Mouse (Mus musculus) 3T3-L1 (cell line): ENCODE data around the gene Mapk12.

Experiments used
- DNase-seq: peaks from one replicate; pipeline ENCODE4 v3.0.0-alpha.2; 2015; ENCODE audit warnings: low read depth, low spot score

Gene Mapk12

GRCm38 (mm10) chr15:89138531-89138930 lies 2.0 kb downstream of the Mapk12 start:
- no peak for DNase-seq

- no peak for DNase-seq
Measured at GRCm38 (mm10) chr15:89138046-89138405, 2.5 kb downstream of the Mapk12 start.

DNA sequence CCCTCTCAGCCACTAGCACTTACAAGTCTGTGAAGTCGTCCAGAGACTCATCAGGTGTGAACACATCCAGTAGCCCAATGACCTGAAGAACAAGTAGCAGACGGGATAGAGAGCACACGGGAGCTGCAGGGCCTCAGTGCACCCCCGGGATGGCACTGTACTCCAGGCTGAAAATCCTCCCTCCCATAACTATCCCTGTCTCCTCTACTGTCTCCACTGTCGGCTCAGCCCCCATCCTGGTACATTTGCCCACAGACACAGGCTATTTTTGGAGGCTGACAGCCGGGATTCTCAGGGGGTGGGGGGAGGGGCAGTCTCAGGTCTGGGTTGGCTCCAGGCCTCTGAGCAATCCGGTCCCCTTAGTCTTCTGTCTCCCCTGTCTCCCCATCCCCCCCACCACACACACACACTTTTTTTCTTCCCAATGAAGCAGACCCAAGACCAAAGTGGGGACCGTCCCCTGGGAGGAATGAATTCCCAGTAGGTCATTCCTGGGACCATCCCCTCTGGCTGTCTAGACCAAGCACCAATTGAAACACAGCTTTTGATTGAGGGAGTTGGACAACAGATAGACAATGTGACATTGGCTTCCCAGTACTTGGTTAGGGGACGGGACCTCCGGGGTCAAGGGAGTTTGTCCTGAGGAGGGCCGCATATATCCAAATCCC lies 3.0 kb downstream of the Mapk12 start:
- DNase-seq: no peak

DNA sequence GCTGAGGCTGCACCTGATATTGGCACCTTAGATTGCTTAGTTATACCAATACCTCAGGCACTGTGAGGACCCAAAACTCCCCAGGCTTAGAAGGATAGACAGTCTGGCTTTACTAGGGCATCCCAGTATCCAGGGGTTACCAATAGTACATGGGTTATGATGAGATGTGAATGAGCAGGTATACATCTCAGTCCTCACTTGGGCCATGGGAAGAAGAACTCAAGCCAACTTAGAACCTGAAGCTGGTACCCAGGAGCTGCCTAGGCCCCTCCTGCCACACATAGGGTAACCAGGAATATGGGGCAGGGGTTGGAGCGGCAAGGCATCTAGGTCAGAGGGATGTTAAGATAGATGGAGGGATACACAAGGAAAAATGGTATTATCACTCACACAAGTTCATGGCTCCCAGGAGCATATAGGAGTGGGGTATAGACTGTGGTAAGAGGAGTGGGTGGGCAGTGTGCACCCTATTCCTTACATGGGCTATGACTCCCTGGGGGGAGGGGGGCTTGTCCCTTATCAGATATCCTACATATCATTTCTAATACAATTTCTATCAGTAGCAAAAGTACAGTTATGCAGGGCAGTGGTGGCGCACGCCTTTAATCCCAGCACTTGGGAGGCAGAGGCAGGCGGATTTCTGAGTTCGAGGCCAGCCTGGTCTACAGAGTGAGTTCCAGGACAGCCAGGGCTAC lies 3.9 kb downstream of the Mapk12 start:
- DNase-seq: no peak

DNA sequence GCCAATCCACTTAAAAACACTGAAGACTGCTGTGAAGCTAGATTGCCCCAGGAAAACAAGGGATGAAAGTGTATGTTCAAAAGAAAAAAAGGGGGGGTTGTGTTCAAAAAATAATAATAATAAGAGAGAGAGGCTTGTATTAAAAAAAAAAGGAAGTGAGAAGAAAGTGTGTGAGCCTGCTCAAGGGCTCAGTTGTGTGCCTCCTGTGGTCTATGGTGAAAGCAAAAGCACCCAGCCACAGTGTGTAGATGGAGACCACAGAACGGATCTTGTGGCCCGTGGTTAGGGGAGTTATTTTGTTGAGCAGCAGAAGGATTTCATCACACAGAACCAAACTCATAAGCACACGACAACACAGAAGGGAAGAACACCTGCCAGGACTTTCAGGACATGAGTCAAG lies 9.2 kb downstream of the Mapk12 start:
- DNase-seq: no peak

DNA sequence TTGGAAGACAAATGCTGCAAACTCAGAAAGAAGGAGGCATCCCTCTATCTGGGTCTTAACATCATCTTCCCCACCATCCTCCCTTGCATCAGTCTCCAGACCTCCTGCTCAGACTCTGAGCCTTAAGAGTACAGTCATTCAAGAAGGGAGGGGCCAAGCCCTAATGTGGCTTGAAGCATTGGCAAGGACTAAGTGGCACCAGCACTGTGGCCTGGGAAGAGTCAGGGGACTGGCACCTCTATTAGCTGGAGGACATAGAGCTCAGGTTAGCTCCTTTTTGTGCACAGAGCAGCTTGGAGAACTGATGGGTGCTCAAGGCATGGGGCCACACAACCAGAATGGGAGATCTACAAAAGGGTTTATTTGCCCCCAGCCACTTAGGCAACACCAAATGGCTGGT lies 10.3 kb downstream of the Mapk12 start:
- no peak for DNase-seq

DNA sequence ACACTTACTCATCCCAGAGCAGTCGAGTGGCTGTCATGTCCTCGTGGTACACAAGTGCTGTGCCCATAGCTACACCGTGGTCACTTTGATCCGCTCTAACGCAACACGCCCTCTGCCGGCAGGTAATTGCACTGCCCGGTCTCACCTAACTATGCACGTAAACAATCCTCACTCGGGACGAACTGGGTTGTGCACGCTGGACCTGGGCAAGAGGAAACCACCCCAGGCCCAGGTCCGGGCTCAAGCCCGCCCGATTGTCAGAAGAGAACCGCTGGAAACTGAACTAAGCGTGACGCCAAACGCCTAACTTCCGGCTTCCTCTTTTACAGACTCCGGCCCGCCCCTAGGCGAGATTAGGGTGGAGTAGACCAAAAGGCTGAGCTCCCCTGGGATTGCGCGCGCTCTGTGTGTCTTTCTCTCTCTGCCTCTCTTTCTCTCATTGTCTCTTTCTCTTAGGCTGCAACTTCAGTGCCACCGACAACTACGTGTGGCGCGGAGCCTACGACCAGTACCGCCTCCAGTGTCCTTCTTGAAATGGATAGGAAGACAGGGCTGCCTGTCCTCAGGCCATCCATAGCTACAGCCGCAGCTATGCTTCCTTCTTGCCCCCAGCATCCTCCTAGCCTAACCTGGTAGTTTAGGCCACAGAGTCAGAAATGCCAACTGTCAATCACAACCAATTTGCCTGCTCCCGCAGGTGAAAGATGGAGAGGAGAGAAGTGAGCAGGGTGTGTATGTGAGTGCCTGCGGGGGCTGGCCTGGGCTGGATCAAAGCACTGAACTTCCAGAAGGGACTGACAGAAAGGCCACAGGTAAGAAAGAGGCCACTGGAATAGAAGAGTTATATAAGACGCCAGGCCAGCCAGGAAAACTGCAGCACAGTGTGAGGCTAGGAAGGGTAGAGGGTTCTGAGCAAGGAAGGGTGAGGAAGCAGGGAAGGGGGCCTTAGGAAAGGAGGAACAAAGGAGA lies 11.8 kb downstream of the Mapk12 start, which contains the start of gene Hdac10:
Gene Hdac10 (minus strand): TSS at position 319 of the 969 bp plus-strand sequence.
- peak; percentile 85 for DNase-seq

GRCm38 (mm10) chr15:89127364-89127940 lies 13.1 kb downstream of the Mapk12 start:
- no peak for DNase-seq

- DNase-seq: no peak
Measured at GRCm38 (mm10) chr15:89126622-89127021, 13.9 kb downstream of the Mapk12 start.

DNA sequence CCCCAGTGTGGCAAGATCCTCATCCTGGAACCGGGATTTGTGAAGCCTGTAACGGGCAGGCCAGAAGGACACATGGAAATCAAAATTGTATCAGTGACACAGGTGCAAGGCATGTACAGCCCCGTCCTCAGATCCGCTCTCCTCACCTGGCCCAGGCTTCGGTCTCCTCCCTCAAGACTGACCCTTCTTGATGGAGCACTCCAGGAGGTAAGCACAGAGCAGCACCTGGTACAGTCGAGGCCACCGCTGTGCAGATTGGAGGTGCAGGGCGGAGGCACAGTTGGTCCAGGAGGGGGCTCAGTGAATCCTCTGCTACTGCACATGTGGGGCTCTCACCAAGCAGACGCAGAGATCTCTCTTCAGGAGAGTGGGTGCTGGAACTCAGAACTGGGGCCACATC lies 15.2 kb downstream of the Mapk12 start:
- DNase-seq: no peak

DNA sequence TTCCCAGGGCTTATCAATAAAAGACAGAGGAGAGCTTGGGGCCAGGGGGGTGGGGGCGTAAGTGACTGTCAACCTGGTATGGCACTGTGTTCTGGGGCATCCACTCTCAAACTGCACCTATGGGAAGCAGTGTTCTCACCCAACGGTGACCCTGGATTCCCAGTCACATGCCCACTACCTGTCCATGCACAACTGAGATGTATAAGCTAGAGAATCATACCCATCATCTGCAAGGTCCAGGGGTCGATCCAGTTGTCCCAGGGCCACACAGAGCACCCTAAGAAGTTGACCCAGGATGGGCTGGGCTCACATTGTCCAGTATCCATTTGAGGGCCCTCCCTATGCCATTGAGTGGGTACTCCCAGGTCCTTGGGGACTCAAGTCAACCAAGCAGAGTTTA lies 16.2 kb downstream of the Mapk12 start:
- no peak for DNase-seq

DNA sequence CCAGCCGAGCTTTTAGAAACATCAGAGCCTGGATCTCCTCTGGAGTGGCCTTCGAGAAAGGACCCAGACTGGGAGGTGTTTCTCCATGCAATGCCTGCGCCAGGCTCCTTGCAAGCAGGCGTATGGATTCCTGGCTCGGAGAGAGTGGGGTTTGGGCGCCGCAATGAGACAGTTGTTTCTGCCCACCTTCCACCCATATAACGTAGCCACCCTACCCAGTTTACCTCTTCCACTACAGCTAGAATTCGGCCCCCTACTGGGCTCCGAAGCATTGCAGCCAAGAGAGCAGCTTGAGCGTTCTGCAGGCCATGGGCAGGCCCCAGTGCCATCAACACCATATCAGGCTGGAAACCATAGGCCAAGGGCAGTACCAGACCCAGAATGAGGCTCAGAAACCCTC lies 16.9 kb downstream of the Mapk12 start:
- DNase-seq: peak; percentile 15

GRCm38 (mm10) chr15:89122649-89123366 lies 17.7 kb downstream of the Mapk12 start, which contains the start of gene Tubgcp6:
Gene Tubgcp6 (minus strand): TSS chr15:89123112.
- peak; percentile 95 for DNase-seq

GRCm38 (mm10) chr15:89118007-89118406 lies 22.5 kb downstream of the Mapk12 start:
- DNase-seq: no peak

DNA sequence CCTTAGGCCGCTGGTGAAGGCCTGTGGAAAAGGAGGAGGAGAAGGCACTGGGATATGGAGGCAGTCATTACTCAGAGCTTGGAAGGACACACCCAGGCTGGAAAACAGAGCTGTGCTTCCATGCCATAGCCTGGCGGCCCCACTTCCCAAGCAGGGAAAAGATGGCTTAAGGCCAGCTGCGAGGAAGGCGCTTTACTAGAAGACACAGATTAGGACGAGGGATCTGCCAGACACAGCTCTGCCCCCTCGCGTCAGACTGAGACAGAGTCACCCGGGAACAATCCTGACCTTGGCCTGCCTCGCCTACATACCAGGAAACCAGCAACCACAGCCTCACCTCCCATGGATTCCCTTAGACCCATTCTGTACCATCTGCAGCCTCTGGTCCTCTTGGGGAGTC lies 30.4 kb downstream of the Mapk12 start:
- peak; percentile 86 for DNase-seq

DNA sequence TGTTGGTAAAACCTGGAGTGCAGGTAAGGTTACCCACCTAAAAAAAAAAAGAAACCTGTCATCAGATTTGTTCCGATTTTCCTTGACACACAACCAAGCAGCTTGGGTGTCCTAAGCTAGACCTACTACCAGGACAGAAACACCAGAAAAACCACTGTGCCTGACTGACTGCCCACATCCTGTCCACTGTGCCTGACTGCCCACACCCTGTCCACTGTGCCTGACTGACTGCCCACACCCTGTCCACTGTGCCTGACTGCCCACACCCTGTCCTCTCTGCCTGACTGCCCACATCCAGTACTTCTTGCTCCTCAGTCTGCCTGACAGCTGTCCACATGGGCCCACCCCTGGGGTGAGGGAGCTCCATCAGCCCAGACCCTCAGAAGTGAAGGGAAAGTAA lies 33.5 kb downstream of the Mapk12 start:
- DNase-seq: no peak

GRCm38 (mm10) chr15:89106073-89106472 lies 34.4 kb downstream of the Mapk12 start:
- no peak for DNase-seq

- no peak for DNase-seq
Measured at GRCm38 (mm10) chr15:89104425-89104824, 36.1 kb downstream of the Mapk12 start.

DNA sequence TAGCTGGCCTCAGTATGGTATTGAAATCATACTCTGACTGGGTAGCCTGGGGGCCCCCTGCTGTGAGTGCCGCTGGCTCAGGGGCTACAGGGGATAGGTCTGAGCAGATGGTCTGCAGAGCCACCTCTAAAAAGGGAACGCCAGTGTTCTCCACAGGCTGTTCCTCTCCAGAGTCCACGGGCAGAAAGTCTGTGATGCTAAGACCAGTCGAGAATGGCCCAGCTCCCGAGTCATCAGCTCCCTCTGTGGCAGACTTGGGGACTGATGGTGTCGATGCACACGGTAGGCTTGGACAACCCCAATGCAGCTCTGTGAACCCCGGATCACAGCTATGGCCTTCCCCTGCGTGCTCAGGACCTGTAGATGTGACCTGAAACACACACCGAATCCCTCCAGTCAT lies 36.6 kb downstream of the Mapk12 start:
- DNase-seq: no peak

- DNase-seq: no peak
Measured at GRCm38 (mm10) chr15:89102646-89103045, 37.9 kb downstream of the Mapk12 start.

DNA sequence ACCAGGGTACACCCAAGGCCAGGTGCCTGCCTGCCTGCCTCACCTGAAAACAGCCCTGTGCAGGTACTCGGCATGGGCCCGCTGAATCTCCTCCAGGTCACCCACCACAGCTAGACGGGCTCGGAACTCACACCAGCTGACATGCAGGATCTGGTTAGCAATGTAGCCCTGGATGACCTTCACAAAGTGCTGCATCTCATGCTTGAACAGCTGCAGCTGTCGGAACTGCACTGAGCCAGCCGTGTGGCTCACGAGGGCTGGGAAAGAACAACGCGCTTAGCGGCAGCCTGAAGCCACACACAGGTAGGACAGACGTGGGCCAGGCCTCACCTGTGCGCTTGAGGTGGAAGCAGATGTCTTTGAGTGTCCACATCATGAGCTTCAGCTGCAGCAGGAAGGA lies 39.7 kb downstream of the Mapk12 start:
- no peak for DNase-seq
